Mouse (Mus musculus): ENCODE data around the gene Tex52.
A peak's percentile ranks its signal among the peaks of the same experiment; 100 is the strongest.

Gene Tex52

GRCm38 (mm10) chr6:128375192-128375591 lies at the start of gene Tex52, which contains the start of gene Gm44596:
Tex52 (plus strand) TSS chr6:128375456.
Gm44596 (plus strand) TSS chr6:128375503.
- DNase-seq (ENCODE audit: low spot score in 2 of 2), result peak in 1 of 2 experiments; percentile 31

DNA sequence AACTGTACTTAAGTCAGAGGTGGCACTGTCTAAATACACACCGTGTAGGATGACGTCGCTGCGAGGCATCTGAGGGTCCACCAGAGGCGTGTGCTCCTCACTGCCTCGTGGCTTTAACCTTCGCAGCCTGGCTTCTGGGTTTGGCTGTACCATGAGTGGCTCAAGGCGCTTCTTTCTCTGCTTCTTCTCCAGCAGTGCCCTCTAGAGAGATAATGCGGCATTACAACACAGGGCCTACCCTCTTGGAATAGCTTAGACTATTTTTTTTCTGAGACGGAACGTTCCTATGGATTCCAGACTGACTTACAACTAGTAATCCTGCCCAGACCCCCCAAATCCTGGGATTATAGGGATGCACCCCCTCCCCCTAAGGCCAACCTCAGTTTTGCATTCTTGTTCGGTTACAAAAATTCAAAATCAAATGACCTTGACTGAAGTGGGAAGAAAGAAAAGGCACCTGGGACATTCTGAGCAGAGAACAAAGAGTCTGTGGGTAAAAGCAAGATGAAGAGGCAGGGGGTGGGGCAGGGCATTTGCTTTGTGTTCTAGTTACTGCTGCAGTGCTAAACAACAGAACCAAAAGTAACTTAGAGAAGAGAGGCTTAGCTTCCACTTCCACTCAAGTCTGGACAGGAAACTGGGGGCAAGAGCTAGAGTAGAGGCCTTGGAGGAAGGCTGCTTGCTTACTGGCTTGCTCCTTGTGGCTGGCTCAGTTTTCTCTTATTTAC lies 40.7 kb upstream of the Tex52 start:
- DNase-seq (ENCODE audit: low spot score in 2 of 2), result peak; percentile 47 to 51

DNA sequence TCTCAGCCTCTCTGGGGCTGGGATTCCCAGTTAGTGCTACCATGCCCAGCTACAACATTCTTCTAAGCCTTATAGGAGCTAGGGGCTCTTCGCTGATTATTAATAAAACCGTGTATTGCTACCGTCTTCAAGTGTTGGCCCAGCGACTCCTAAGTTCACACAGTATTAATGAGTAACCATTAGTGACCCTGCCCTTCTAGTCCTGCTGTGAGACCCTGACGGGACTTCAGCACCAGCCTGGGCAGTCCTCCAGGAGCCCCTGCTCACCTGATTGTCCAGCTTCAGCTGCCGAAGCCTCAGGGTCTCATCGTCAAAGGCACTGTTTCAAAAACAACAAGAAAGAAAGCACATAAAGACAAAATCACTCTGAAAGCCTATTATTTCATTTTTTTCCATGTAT lies 37.8 kb upstream of the Tex52 start:
- no peak for DNase-seq (ENCODE audit: low spot score in 2 of 2)

DNA sequence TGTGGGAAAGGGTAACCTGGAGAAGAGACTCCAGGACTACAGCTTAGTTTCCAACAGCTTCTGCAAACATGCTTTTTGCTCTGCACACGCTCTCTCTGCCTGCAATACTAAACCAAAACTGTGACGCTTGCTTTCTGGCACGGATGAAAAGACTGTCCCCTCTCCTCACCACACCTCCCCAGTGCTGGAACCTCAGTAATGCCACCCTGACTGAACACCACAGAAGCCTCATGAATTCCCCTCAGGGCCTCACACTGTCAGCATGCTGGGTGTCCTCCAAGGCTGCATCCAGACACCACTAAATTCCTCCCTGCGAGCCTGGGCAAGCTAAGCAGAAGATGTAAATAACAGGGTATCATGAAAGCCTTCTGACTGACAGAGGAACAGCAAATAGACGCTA lies 36.4 kb upstream of the Tex52 start:
- DNase-seq (ENCODE audit: low spot score in 2 of 2), result no peak

GRCm38 (mm10) chr6:128341956-128342723 lies 33.1 kb upstream of the Tex52 start:
- no peak for DNase-seq (ENCODE audit: low spot score in 2 of 2)

DNA sequence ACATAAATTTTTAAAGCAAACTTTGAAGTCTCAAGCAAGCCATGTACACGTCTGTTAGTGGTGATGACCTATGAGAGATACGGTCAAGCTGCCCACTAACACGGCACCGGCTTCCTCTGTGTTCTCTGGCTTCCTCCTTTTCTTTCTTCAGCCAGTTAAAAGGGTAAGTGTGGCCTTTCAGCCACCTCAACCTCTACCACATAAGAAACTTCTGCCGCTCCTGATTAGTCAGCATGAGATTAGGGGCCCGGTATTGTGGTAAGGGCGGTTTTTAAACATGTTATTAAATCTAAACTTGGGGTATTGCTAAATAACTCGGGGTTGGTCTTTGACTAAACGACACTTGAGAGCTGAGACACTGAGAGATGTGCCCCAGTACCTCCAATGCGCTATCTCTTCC lies 29.6 kb upstream of the Tex52 start:
- DNase-seq (ENCODE audit: low spot score in 2 of 2), result no peak

GRCm38 (mm10) chr6:128346782-128347181 lies 28.5 kb upstream of the Tex52 start:
- DNase-seq (ENCODE audit: low spot score in 2 of 2), result no peak

DNA sequence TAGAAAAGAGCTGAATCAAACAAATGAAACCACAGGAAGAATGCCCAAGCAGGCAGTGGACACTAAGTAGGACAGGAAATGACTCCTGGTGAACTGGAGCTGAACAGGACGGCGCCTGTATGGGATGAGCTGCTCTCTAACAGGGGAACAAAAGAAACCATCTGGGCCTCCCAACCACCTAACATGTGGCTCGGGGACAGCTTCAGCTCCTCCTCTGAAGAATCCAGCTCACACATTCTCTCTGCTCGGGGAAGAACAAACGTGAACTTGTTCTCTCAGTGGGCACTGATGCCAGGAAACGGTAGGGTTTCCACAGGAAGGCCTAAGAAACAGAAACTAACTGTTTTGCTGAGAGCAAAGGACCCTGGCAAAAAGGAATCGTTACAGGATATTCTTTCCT lies 25.5 kb upstream of the Tex52 start:
- DNase-seq (ENCODE audit: low spot score in 2 of 2), result no peak

GRCm38 (mm10) chr6:128354140-128354539 lies 21.1 kb upstream of the Tex52 start:
- DNase-seq (ENCODE audit: low spot score in 2 of 2), result no peak

DNA sequence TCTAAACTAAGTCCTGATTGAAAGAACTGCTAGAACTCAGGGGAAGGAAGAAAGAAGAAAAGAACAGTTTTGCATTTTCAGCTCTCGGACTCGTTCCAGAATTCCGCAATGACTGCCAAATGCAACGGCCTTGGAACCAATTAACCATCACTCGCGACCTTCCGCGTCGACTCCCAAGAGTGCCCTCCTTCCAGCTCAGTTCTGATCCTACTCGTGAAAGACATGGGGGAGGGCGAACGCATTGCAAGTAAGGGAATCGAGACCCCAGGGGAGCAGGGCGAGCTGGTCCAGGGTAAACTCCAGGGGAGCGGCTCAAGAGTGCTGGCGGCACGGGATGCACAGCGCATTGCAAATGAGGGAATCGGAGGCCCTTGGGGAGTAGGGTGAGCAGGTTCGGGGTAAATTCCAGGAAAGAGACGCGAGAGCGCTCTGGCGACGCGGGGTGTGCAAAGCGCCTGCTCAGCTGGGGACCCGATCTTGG lies 20.0 kb upstream of the Tex52 start:
- peak in 1 of 2 experiments; percentile 33 for DNase-seq (ENCODE audit: low spot score in 2 of 2)

DNA sequence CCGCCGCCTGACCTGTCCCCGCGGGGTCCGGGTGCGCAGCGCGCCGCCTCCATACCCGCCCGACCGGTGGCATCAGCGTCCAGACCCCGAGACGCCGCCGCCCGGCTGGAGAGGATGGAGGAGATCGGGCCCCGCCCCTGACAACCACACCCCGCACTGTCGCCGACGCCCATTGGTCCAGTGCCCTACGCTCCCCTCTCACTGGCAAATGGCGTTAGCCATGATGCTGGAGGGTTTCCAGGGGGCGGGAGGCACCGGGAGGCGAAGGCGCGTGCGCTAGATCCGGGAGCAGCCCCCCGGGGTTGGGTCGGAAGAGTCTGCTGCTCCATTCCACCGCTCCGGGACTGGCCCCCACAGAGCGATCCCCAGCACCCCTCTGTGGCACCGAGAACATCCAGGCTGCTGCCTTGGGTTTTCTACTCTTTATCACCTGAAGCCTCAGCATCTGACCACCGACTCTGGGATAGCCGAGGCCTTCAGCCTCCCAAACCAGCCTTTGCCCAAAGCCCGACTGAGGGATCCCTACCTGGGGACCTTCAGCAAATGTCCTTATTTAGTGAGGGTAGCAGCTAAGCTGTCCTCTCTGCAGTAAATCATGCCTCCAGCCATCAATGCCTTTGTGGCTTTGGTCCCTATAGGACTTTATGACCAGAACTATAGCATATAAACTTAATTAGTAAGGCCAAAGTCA lies 19.4 kb upstream of the Tex52 start, which contains the start of gene Tulp3:
TSS of gene Tulp3 (minus strand) at position 126 of the 691 bp plus-strand sequence.
- DNase-seq (ENCODE audit: low spot score in 2 of 2), result peak; percentile 94 to 95

GRCm38 (mm10) chr6:128358999-128359398 lies 16.3 kb upstream of the Tex52 start:
- peak; percentile 42 to 46 for DNase-seq (ENCODE audit: low spot score in 2 of 2)

DNA sequence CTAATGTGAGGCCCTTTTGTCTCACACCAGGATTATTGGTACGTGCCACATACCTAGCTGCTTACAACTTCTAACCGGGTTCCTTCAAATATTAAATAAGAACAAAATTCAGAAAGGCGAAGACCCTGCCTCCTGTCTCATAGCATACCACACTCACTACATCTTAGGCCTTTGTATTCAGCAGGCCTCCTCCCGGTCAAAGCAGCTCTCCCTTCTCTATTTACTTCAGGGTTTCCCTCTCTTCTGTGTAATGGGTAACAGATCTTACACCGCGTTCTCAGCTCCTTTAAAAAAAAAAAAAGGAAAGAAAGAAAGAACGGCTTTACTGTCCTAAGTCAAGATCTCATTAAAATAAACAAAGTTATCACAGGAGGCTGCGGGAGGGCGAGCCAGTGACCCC lies 13.4 kb upstream of the Tex52 start:
- no peak for DNase-seq (ENCODE audit: low spot score in 2 of 2)

DNA sequence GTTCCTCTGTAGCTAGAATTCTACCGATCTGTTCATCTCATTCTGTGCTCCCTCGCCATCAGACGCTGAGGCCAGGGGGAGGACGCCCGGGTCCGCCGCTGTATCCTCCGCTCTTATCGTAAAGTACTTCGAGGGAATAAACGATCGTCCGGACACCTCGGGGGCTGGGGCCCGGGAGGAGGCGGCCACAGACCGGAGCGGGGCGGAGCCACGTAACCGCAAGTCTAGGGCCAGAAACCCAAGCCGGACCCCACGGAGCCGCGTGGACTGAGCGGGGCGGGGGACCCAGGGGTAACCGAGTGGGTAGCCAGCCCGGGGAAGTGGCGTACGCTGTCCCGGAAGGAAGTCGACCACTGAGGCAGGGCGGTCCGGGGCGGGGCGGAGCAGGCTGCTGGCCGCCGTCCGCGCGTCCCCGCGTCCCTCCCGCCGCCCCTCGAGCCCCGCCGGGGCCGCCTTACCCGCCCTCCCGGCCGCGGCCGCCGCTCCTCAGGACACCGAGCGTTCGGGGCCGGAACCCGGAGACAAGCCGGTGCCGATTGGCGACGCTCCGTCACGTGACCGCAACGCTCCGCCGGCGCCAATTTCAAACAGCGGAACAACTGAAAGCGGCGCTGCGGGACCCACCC lies 12.8 kb upstream of the Tex52 start, which contains the start of the genes Rhno1 and Foxm1:
TSS of gene Rhno1 (minus strand) at position 531 of the 626 bp plus-strand sequence.
TSS of gene Foxm1 (plus strand) at position 587 of the 626 bp plus-strand sequence.
- peak; percentile 66 to 72 for DNase-seq (ENCODE audit: low spot score in 2 of 2)

DNA sequence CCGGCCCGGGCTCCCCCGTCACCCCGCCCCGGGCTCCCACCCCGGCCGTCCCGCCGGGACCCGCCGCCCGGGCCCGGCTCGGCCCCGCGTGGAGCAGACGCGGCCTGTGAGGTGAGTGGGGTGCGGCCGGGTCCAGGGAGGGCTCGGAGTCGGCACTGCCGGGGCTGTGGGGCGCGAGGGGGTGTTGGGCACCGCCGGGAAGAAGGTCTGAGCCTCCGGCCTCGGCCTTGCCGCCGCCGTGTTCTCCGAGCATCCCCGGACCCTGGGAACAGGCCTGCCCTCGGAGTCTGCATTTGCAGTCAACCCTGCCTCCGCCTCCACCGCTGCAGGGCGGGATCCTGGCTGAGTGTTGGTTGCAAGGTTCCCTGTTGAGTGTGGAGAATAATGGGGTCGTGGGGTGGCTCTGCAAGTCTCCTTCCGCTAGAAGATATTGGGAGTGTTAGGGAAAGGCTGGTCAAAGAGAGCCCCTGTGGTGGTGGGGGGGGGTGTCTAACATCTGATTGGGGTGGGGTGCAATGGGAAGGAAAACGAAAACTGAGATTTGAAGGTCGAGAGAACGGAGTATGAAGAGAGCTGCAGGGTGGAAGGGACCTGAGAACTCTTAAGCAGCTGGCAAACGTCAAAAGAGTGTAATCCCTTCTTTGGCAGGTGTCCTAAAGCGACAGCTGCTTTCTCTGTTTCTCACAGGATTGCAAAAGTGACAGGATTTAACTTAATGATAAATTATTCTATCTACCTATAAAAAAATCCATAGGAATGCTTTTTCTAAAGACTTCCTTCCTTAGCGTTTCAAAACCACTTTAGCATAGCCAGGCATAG lies 12.0 kb upstream of the Tex52 start:
- DNase-seq (ENCODE audit: low spot score in 2 of 2), result no peak

GRCm38 (mm10) chr6:128364721-128365120 lies 10.5 kb upstream of the Tex52 start:
- no peak for DNase-seq (ENCODE audit: low spot score in 2 of 2)

DNA sequence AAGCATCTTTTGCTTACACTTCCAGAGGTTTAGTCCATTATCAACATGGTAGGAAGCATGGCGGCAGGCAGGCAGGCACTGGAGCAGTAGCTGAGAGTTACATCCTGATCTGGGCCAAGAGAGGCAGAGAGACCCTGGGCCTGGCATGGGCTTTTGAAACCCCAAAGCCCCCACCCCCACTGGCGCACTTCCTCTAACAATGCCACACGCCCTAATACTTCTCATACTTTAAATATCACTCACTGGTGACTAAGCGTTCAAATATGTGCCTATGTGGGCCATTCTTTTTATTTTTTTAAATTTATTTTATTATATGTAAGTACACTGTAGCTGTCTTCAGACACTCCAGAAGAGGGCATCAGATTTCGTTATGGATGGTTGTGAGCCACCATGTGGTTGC lies 8.8 kb upstream of the Tex52 start:
- DNase-seq (ENCODE audit: low spot score in 2 of 2), result no peak

- no peak for DNase-seq (ENCODE audit: low spot score in 2 of 2)
Observed at GRCm38 (mm10) chr6:128370040-128370439, 5.2 kb upstream of the Tex52 start.

- DNase-seq (ENCODE audit: low spot score in 2 of 2), result no peak
Observed at GRCm38 (mm10) chr6:128376371-128377085, 1.3 kb downstream of the Tex52 start.

GRCm38 (mm10) chr6:128379636-128380035 lies 4.4 kb downstream of the Tex52 start:
- no peak for DNase-seq (ENCODE audit: low spot score in 2 of 2)
